Mouse (Mus musculus): ENCODE data around the gene Orm1. TPM values are rescaled to one million over a fixed set of nuclear protein-coding genes. Genes with fewer than 3 reads are reported as not detected.
A peak's percentile ranks its signal among the peaks of the same experiment; 100 is the strongest.
"Not testable (repeated sequence)": the region's sequence is repeated elsewhere in the genome, so short reads cannot be mapped to it uniquely, and the experiment has no call there.

The Orm1 gene
- total RNA-seq (2021), result not detected
- long read RNA-seq, experiment 1, result 0 reads
- long read RNA-seq, experiment 2, result 0 reads

- TF ChIP-seq CTCF (conservative IDR thresholded peaks at IDR 0.05), result no peak
- Histone ChIP-seq H3K27ac (no peak within 1 kb of the TSS), H3K4me3 (no peak within 1 kb of the TSS)
- no peak for DNase-seq (ENCODE audit: low spot score in 2 of 2)
Observed at GRCm38 (mm10) chr4:63344295-63344694, at the start of gene Orm1. Gene Orm1, plus strand, starts transcription at chr4:63344560.

DNA sequence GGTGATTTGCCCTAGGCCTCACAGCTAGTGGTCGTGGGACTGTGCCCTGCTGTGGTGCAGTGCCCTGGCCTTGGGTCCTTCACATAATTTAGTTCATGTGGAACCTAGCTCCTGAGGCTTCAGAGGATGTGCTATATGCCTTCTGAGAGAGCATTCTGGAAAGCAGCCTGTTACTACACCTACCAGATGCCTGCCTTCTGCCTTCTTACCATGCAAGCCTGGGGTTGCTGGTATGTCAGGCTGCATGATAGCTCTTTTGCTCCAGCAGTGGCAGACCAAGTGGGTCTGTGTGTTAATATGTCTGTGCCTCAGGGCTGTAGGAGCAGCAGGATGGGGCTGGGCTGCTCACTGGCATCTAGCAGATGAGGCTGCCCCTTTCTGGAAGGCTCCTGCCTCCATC, 48.7 kb upstream of the Orm1 start:
- DNase-seq (ENCODE audit: low spot score in 2 of 2), result peak in 1 of 2 experiments; percentile 43
- TF ChIP-seq CTCF (conservative IDR thresholded peaks at IDR 0.05), result no peak
- Histone ChIP-seq H3K27ac (no peak overlapping the region), H3K4me3 (no peak overlapping the region)

GRCm38 (mm10) chr4:63296263-63296662, 48.1 kb upstream of the Orm1 start:
- H3K4me3 ChIP-seq, result no peak overlapping the region
- no peak for TF ChIP-seq CTCF (conservative IDR thresholded peaks at IDR 0.05)
- no peak for DNase-seq (ENCODE audit: low spot score in 2 of 2)
- H3K27ac ChIP-seq, result no peak overlapping the region

- no peak for TF ChIP-seq CTCF (conservative IDR thresholded peaks at IDR 0.05)
- DNase-seq (ENCODE audit: low spot score in 2 of 2), result no peak
- Histone ChIP-seq H3K4me3 (no peak overlapping the region), H3K27ac (no peak overlapping the region)
Observed at GRCm38 (mm10) chr4:63296876-63297275, 47.5 kb upstream of the Orm1 start.

DNA sequence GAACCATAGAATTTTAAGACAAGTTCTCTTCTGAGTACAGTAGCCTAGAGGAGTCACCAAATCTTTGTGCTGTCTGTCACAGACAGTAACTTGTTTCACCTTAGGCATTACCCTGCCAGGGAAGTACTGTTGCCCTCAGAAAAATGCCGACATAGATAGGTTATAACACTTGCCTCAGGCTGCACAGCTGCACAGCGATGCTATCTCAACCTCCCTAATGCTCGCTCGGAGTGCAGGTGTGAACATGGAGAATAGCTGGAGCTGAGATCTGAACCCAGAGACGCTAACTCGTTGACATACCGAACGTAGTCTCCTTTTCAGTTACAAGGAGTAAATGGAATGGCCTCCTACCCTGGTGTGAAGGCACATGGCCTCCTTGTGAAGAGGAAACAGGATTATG, 46.2 kb upstream of the Orm1 start:
- no peak for TF ChIP-seq CTCF (conservative IDR thresholded peaks at IDR 0.05)
- no peak for DNase-seq (ENCODE audit: low spot score in 2 of 2)
- no peak overlapping the region for H3K27ac ChIP-seq
- H3K4me3 ChIP-seq, result no peak overlapping the region

DNA sequence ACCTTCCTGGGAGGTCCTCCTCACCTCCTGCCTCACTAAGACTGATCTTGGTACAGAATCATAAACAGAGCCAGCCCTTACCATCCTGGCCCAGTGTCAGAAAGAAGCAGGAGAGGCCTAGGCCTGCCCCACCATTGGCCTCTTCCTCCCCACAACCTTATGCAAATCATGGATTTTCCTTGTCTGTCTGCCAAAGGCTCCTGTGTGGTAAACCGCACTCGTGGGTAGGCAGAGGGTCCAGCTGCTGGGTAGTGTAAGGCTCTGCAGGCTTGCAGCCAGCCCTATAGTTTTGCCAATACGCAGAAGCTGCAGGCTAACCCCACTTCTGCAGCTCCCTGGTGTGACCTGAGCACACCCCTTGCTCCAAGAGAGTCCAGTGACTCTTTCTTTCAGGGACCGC, 41.7 kb upstream of the Orm1 start:
- DNase-seq (ENCODE audit: low spot score in 2 of 2), result no peak
- no peak overlapping the region for H3K4me3 ChIP-seq
- no peak for TF ChIP-seq CTCF (conservative IDR thresholded peaks at IDR 0.05)
- H3K27ac ChIP-seq, result no peak overlapping the region

DNA sequence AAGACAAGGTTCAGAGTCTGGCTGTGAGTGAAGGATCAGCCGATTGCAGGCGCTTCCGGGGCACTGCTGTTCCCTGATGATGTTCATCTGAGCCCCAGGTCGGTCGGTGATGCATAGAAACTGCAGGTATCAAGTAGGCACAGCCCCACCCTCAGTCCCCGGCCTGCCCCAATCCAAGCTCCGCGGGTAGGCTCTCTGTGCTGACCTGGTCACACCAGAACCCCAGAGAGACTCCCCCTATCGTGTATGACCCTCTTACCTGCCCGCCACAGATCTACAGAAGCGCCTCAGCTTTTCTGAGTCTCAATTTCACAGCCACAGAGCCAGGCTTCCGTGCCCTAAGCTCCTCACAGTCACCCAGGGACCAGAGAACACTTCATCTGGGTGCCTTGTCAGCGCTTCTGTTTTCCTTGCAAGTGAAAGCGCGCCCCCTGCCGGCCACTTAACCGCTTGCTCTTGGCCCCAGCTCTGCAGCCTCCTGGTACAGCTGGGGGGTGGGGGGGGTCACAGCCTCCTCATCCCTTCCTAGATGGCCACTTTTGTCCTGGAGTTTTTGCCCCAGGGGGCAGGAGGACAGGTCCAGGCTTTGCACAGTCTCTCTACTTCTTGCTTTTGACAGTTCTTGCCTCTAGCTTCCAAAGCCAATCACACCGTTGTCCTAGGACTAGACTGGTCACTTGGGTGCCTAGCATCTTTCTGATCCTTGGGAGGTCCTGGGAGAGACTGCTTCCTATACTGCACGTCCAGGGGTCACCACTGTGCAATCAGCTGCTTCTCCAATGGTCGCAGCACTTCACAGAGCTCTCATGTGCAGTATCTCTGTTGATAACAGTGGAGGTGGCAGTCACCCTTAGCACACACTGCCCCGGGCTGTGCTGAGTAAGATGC, 36.9 kb upstream of the Orm1 start:
- H3K4me3 ChIP-seq, result no peak overlapping the region
- peak; percentile 81 for TF ChIP-seq CTCF (conservative IDR thresholded peaks at IDR 0.05)
- H3K27ac ChIP-seq, result no peak overlapping the region
- peak; percentile 85 to 93 for DNase-seq (ENCODE audit: low spot score in 2 of 2)

DNA sequence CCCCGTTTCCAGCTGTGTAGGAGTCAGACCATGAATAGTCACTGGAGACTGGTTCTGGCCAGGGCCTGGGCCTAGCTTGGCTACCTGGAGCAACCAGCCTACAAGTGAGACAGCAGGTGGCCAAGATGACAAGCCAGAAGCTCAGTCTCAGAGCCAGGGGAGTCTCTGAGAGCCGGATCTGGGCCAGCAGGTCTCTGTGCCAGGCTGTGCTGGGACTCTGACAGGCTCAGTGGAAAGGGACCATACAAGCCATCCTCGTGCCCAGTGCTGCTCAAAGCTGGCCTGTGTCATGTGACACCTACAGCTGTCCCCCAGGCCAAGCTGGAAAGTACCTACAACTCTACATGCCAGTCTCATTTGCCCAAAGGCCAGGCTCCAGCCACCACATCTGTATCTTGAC, 36.0 kb upstream of the Orm1 start:
- no peak overlapping the region for H3K4me3 ChIP-seq
- no peak overlapping the region for H3K27ac ChIP-seq
- TF ChIP-seq CTCF (conservative IDR thresholded peaks at IDR 0.05), result no peak
- DNase-seq (ENCODE audit: low spot score in 2 of 2), result no peak

GRCm38 (mm10) chr4:63310247-63310855, 34.0 kb upstream of the Orm1 start:
- DNase-seq (ENCODE audit: low spot score in 2 of 2), result no peak
- no peak for TF ChIP-seq CTCF (conservative IDR thresholded peaks at IDR 0.05)
- H3K4me3 ChIP-seq, result no peak overlapping the region
- H3K27ac ChIP-seq, result no peak overlapping the region

DNA sequence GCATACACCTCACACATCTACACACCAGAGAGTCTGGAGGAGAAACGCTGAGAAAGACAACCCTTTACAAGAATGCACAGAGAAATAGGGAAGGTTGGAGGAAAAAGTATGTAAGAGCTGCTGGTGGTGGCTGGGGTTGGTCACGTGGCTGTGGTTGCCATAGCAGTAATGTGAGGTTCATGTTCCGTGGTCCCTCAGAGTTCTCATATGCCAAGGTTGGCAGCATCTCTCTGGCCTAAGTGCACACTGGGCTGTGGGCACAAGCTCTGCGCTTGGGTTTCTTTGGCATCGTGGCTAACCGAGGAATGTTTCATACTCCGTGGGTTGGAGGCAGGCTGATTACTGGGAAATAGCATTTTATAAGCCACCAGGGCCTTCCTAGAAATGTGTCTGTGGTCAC, 32.9 kb upstream of the Orm1 start:
- TF ChIP-seq CTCF (conservative IDR thresholded peaks at IDR 0.05), result no peak
- Histone ChIP-seq H3K4me3 (no peak overlapping the region), H3K27ac (no peak overlapping the region)
- no peak for DNase-seq (ENCODE audit: low spot score in 2 of 2)

- no peak for DNase-seq (ENCODE audit: low spot score in 2 of 2)
- Histone ChIP-seq H3K27ac (no peak overlapping the region), H3K4me3 (no peak overlapping the region)
- no peak for TF ChIP-seq CTCF (conservative IDR thresholded peaks at IDR 0.05)
Observed at GRCm38 (mm10) chr4:63314063-63314462, 30.3 kb upstream of the Orm1 start.

- TF ChIP-seq CTCF (conservative IDR thresholded peaks at IDR 0.05), result no peak
- DNase-seq (ENCODE audit: low spot score in 2 of 2), result no peak
- H3K4me3 ChIP-seq, result no peak overlapping the region
Observed at GRCm38 (mm10) chr4:63316076-63316746, 28.1 kb upstream of the Orm1 start.

GRCm38 (mm10) chr4:63319566-63319965, 24.8 kb upstream of the Orm1 start:
- peak; percentile 84 for TF ChIP-seq CTCF (conservative IDR thresholded peaks at IDR 0.05)
- H3K27ac ChIP-seq, H3K4me3 ChIP-seq: not testable (repeated sequence)
- peak in 1 of 2 experiments; percentile 69 for DNase-seq (ENCODE audit: low spot score in 2 of 2)

More at GRCm38 (mm10) chr4:63316076-63316746, 28.1 kb upstream of the Orm1 start:
- H3K27ac ChIP-seq, result no peak overlapping the region
